Mouse (Mus musculus): ENCODE measurements around the gene Slc5a4b. TPM values are rescaled to one million over a fixed set of nuclear protein-coding genes. Genes with fewer than 3 reads are reported as not detected.

The Slc5a4b gene
- polyA plus RNA-seq, 1 experiment: not detected

- Histone ChIP-seq H3K4me2 (ENCODE audit: low read depth) (no peak overlapping the region), H3K4me3 (no peak overlapping the region), H3K79me2 (ENCODE audit: control insufficient read depth, insufficient read depth) (no peaks in the 10 kb centered on the region), H3ac (ENCODE audit: control insufficient read depth, insufficient read length) (no peak overlapping the region), H3K27me3 (ENCODE audit: control insufficient read depth, insufficient read depth, insufficient read length) (no peaks in the 10 kb centered on the region), H3K36me3 (ENCODE audit: control insufficient read depth, insufficient read depth) (no peaks in the 10 kb centered on the region)
- no peak for TF ChIP-seq SRF (IDR thresholded peaks at IDR 0.05; ENCODE audit: control insufficient read depth, insufficient read length, low read depth)
Observed at GRCm38 (mm10) chr10:76027127-76028015, 83.4 kb downstream of the Slc5a4b start.

- H3K27me3 ChIP-seq (ENCODE audit: control insufficient read depth, insufficient read depth, insufficient read length): no peaks in the 10 kb centered on the region
- H3K36me3 ChIP-seq (ENCODE audit: control insufficient read depth, insufficient read depth): no peaks in the 10 kb centered on the region
- no peaks in the 10 kb centered on the region for H3K79me2 ChIP-seq (ENCODE audit: control insufficient read depth, insufficient read depth)
- no peak overlapping the region for H3ac ChIP-seq (ENCODE audit: control insufficient read depth, insufficient read length)
- H3K4me2 ChIP-seq (ENCODE audit: low read depth): no peak overlapping the region
- H3K4me3 ChIP-seq: no peak overlapping the region
- TF ChIP-seq TCF3 (IDR thresholded peaks at IDR 0.05; ENCODE audit: insufficient read length, low read depth) (no peak), MYOG (IDR thresholded peaks at IDR 0.05; ENCODE audit: control insufficient read depth in 1 of 3, insufficient read depth in 1 of 3, insufficient read length in 2 of 3, low read depth in 2 of 3) (no peak), USF1 (IDR thresholded peaks at IDR 0.05; ENCODE audit: low read depth) (no peak), MYOD1 (IDR thresholded peaks at IDR 0.05; ENCODE audit: control insufficient read depth in 1 of 3, insufficient read length in 2 of 3, low read depth in 2 of 3) (no peak)
Observed at GRCm38 (mm10) chr10:76025470-76026190, 85.1 kb downstream of the Slc5a4b start.

GRCm38 (mm10) chr10:76023921-76024320 lies 86.8 kb downstream of the Slc5a4b start:
- no peak overlapping the region for H3ac ChIP-seq (ENCODE audit: control insufficient read depth, insufficient read length)
- H3K79me2 ChIP-seq (ENCODE audit: control insufficient read depth, insufficient read depth): no peaks in the 10 kb centered on the region
- no peak for TF ChIP-seq POLR2AphosphoS2 (IDR thresholded peaks at IDR 0.05; ENCODE audit: insufficient read length, low read depth)
- no peak for TF ChIP-seq REST (IDR thresholded peaks at IDR 0.05; ENCODE audit: insufficient read depth, insufficient read length)
- no peaks in the 10 kb centered on the region for H3K27me3 ChIP-seq (ENCODE audit: control insufficient read depth, insufficient read depth, insufficient read length)
- no peaks in the 10 kb centered on the region for H3K36me3 ChIP-seq (ENCODE audit: control insufficient read depth, insufficient read depth)
- H3K4me2 ChIP-seq (ENCODE audit: low read depth): no peak overlapping the region
- no peak overlapping the region for H3K4me3 ChIP-seq

- Histone ChIP-seq H3K4me3 (no peak overlapping the region), H3ac (ENCODE audit: control insufficient read depth, insufficient read length) (no peak overlapping the region), H3K79me2 (ENCODE audit: control insufficient read depth, insufficient read depth) (no peaks in the 10 kb centered on the region), H3K36me3 (ENCODE audit: control insufficient read depth, insufficient read depth) (no peaks in the 10 kb centered on the region), H3K4me2 (ENCODE audit: low read depth) (no peak overlapping the region), H3K27me3 (ENCODE audit: control insufficient read depth, insufficient read depth, insufficient read length) (no peaks in the 10 kb centered on the region)
- TF ChIP-seq POLR2A (IDR thresholded peaks at IDR 0.05; ENCODE audit: insufficient read length, low read depth): no peak
- no peak for TF ChIP-seq MYOG (IDR thresholded peaks at IDR 0.05; ENCODE audit: control insufficient read depth in 1 of 3, insufficient read depth in 1 of 3, insufficient read length in 2 of 3, low read depth in 2 of 3)
- TF ChIP-seq TCF3 (IDR thresholded peaks at IDR 0.05; ENCODE audit: insufficient read length, low read depth): no peak
- no peak for TF ChIP-seq SRF (IDR thresholded peaks at IDR 0.05; ENCODE audit: control insufficient read depth, insufficient read length, low read depth)
- no peak for TF ChIP-seq MAX (IDR thresholded peaks at IDR 0.05; ENCODE audit: low read depth)
- no peak for TF ChIP-seq TCF12 (IDR thresholded peaks at IDR 0.05; ENCODE audit: insufficient read depth, poor library complexity, severe bottlenecking)
- no peak for TF ChIP-seq USF1 (IDR thresholded peaks at IDR 0.05; ENCODE audit: low read depth)
- TF ChIP-seq MYOD1 (IDR thresholded peaks at IDR 0.05; ENCODE audit: control insufficient read depth in 1 of 3, insufficient read length in 2 of 3, low read depth in 2 of 3): no peak
- no peak for TF ChIP-seq POLR2AphosphoS2 (IDR thresholded peaks at IDR 0.05; ENCODE audit: insufficient read length, low read depth)
Observed at GRCm38 (mm10) chr10:76021728-76022127, 89.0 kb downstream of the Slc5a4b start.

GRCm38 (mm10) chr10:76016886-76017285 lies 93.9 kb downstream of the Slc5a4b start:
- H3K4me3 ChIP-seq: no peak overlapping the region
- no peak overlapping the region for H3ac ChIP-seq (ENCODE audit: control insufficient read depth, insufficient read length)
- no peaks in the 10 kb centered on the region for H3K27me3 ChIP-seq (ENCODE audit: control insufficient read depth, insufficient read depth, insufficient read length)
- H3K36me3 ChIP-seq (ENCODE audit: control insufficient read depth, insufficient read depth): no peaks in the 10 kb centered on the region
- H3K4me2 ChIP-seq (ENCODE audit: low read depth): no peak overlapping the region
- H3K79me2 ChIP-seq (ENCODE audit: control insufficient read depth, insufficient read depth): no peaks in the 10 kb centered on the region
- no peak for TF ChIP-seq TCF12 (IDR thresholded peaks at IDR 0.05; ENCODE audit: insufficient read depth, poor library complexity, severe bottlenecking)
- TF ChIP-seq REST (IDR thresholded peaks at IDR 0.05; ENCODE audit: insufficient read depth, insufficient read length): no peak
- no peak for TF ChIP-seq CEBPB (IDR thresholded peaks at IDR 0.05; ENCODE audit: insufficient read depth, poor library complexity, severe bottlenecking)
- TF ChIP-seq SRF (IDR thresholded peaks at IDR 0.05; ENCODE audit: control insufficient read depth, insufficient read length, low read depth): no peak
- TF ChIP-seq MYOD1 (IDR thresholded peaks at IDR 0.05; ENCODE audit: control insufficient read depth in 1 of 3, insufficient read length in 2 of 3, low read depth in 2 of 3): no peak
- TF ChIP-seq MAX (IDR thresholded peaks at IDR 0.05; ENCODE audit: low read depth): no peak
- no peak for TF ChIP-seq E2F4 (IDR thresholded peaks at IDR 0.05; ENCODE audit: insufficient read depth)
- TF ChIP-seq POLR2AphosphoS2 (IDR thresholded peaks at IDR 0.05; ENCODE audit: insufficient read length, low read depth): no peak
- TF ChIP-seq POLR2A (IDR thresholded peaks at IDR 0.05; ENCODE audit: insufficient read length, low read depth): no peak
- TF ChIP-seq USF1 (IDR thresholded peaks at IDR 0.05; ENCODE audit: low read depth): no peak
- no peak for TF ChIP-seq MYOG (IDR thresholded peaks at IDR 0.05; ENCODE audit: control insufficient read depth in 1 of 3, insufficient read depth in 1 of 3, insufficient read length in 2 of 3, low read depth in 2 of 3)
- no peak for TF ChIP-seq TCF3 (IDR thresholded peaks at IDR 0.05; ENCODE audit: insufficient read length, low read depth)
